Mouse (Mus musculus) MEL (cell line): Measurements from ENCODE around the gene Strn. TPM values are rescaled to one million over a fixed set of nuclear protein-coding genes. Genes with fewer than 3 reads are reported as not detected.

Experiments
- DNase-seq: peaks from one replicate; pipeline ENCODE4 v3.0.0; 2011; ENCODE audit warnings: low read depth, low spot score
- H3K27ac ChIP-seq: 2 replicates; pipeline ENCODE4 v1.5.1; 2012; ENCODE audit warnings: low read depth, mild to moderate bottlenecking, control low read depth, low read length, moderate library complexity; ENCODE audit not compliant: control insufficient read depth
- H3K27me3 ChIP-seq, 2 experiments: fragments of 150-350 bp in 1 of 2; sonication (generic) in 1 of 2; 2 replicates each; pipeline ENCODE4 v1.6.1; 2012; ENCODE audit warnings: low read length in 2 of 2, mild to moderate bottlenecking in 2 of 2, improper control_type of control experiment in 1 of 2, moderate library complexity in 1 of 2; ENCODE audit not compliant: insufficient read depth in 2 of 2, control insufficient read depth in 1 of 2
- H3K36me3 ChIP-seq, 2 experiments: 2 replicates each; pipeline ENCODE4 v1.6.1; 2012 to 2014; ENCODE audit warnings: low read length in 2 of 2, improper control_type of control experiment in 1 of 2, inconsistent platforms in 1 of 2, mild to moderate bottlenecking in 1 of 2; ENCODE audit not compliant: insufficient read depth in 2 of 2, control insufficient read depth in 1 of 2
- H3K4me1 ChIP-seq, 2 experiments: fragments of 150-350 bp in 1 of 2; sonication (generic) in 1 of 2; 2 replicates each; pipeline ENCODE4 v1.6.1; 2012; ENCODE audit warnings: low read length in 2 of 2, improper control_type of control experiment in 1 of 2, mild to moderate bottlenecking in 1 of 2; ENCODE audit not compliant: insufficient read depth in 2 of 2, control insufficient read depth in 1 of 2
- H3K4me3 ChIP-seq, 2 experiments: fragments of 150-350 bp in 1 of 2; sonication (generic) in 1 of 2; 2 replicates each; pipeline ENCODE4 v1.5.1; 2012; ENCODE audit warnings: low read depth in 2 of 2, low read length in 2 of 2, mild to moderate bottlenecking in 2 of 2, moderate library complexity in 2 of 2, control low read depth in 1 of 2, improper control_type of control experiment in 1 of 2; ENCODE audit not compliant: control insufficient read depth in 1 of 2, insufficient read depth in 1 of 2
- H3K79me2 ChIP-seq: 2 replicates; pipeline ENCODE4 v1.6.1; 2012; ENCODE audit warnings: mild to moderate bottlenecking, low read length, moderate library complexity; ENCODE audit not compliant: control insufficient read depth, poor library complexity, insufficient read depth
- H3K9ac ChIP-seq: 2 replicates; pipeline ENCODE4 v1.6.1; 2012; ENCODE audit warnings: low read depth, mild to moderate bottlenecking, control low read depth, low read length, moderate library complexity; ENCODE audit not compliant: control insufficient read depth, poor library complexity, severe bottlenecking
- H3K9me3 ChIP-seq: fragments of 150-350 bp; sonication (generic); replicated peaks from 2 replicates; pipeline ENCODE4 v1.6.1; 2012; ENCODE audit warnings: mild to moderate bottlenecking, low read length, improper control_type of control experiment, moderate library complexity; ENCODE audit not compliant: insufficient read depth
- BHLHE40 ChIP-seq: IDR thresholded peaks from 2 replicates; pipeline ENCODE4 v1.6.1; 2012; ENCODE audit warnings: low read depth, mild to moderate bottlenecking, inconsistent platforms, low read length, improper control_type of control experiment, borderline replicate concordance
- CHD2 ChIP-seq: IDR thresholded peaks from 2 replicates; pipeline ENCODE4 v1.6.1; 2011; ENCODE audit warnings: low read length, improper control_type of control experiment
- CTCF ChIP-seq, 3 experiments: IDR thresholded peaks in 2 of 3; conservative IDR thresholded peaks in 1 of 3; 2 replicates each; pipeline ENCODE4 v1.5.1; 2011 to 2012; ENCODE audit warnings: low read length in 3 of 3, low read depth in 2 of 3, mild to moderate bottlenecking in 2 of 3, improper control_type of control experiment in 1 of 3, inconsistent platforms in 1 of 3, mixed read lengths in 1 of 3, moderate library complexity in 1 of 3; ENCODE audit not compliant: control insufficient read depth in 1 of 3, insufficient read depth in 1 of 3, poor library complexity in 1 of 3, severe bottlenecking in 1 of 3
- E2F4 ChIP-seq: IDR thresholded peaks from 2 replicates; pipeline ENCODE4 v1.6.1; 2011; ENCODE audit warnings: low read depth, low read length, improper control_type of control experiment, borderline replicate concordance
- EP300 ChIP-seq, 2 experiments: IDR thresholded peaks; 2 replicates each; pipeline ENCODE4 v1.6.1; 2011; ENCODE audit warnings: improper control_type of control experiment in 2 of 2, low read length in 2 of 2, low read depth in 1 of 2, mild to moderate bottlenecking in 1 of 2
- GATA1 ChIP-seq: IDR thresholded peaks from 2 replicates; pipeline ENCODE4 v1.6.1; 2011; ENCODE audit warnings: low read depth, low read length, improper control_type of control experiment
- HCFC1 ChIP-seq: IDR thresholded peaks from 2 replicates; pipeline ENCODE4 v1.6.1; 2012; ENCODE audit warnings: low read depth, mild to moderate bottlenecking, inconsistent platforms, low read length, improper control_type of control experiment, moderate library complexity
- JUND ChIP-seq: IDR thresholded peaks from 2 replicates; pipeline ENCODE4 v1.6.1; 2011; ENCODE audit warnings: low read depth, mild to moderate bottlenecking, improper control_type of control experiment, low read length
- KAT2A ChIP-seq: conservative IDR thresholded peaks from 2 replicates; pipeline ENCODE4 v1.6.1; 2012; ENCODE audit warnings: low read depth, low read length, improper control_type of control experiment, inconsistent platforms
- MAFK ChIP-seq: IDR thresholded peaks from 2 replicates; pipeline ENCODE4 v1.6.1; 2011; ENCODE audit warnings: low read depth, mild to moderate bottlenecking, low read length, improper control_type of control experiment, borderline replicate concordance
- MAX ChIP-seq: IDR thresholded peaks from 2 replicates; pipeline ENCODE4 v1.6.1; 2011; ENCODE audit warnings: low read length, improper control_type of control experiment
- MAZ ChIP-seq: IDR thresholded peaks from 2 replicates; pipeline ENCODE4 v1.6.1; 2012; ENCODE audit warnings: low read depth, mild to moderate bottlenecking, inconsistent platforms, low read length, improper control_type of control experiment
- MYC ChIP-seq: IDR thresholded peaks from 2 replicates; pipeline ENCODE4 v1.6.1; 2011; ENCODE audit warnings: low read depth, mild to moderate bottlenecking, low read length, improper control_type of control experiment, moderate library complexity
- NELFE ChIP-seq: IDR thresholded peaks from 2 replicates; pipeline ENCODE4 v1.6.1; 2011; ENCODE audit warnings: low read depth, low read length, improper control_type of control experiment
- NRF1 ChIP-seq: IDR thresholded peaks from 2 replicates; pipeline ENCODE4 v1.6.1; 2014; ENCODE audit warnings: low read depth, mild to moderate bottlenecking, inconsistent platforms, low read length, improper control_type of control experiment, moderate library complexity; ENCODE audit not compliant: poor library complexity, insufficient read depth, severe bottlenecking
- POLR2AphosphoS2 ChIP-seq: IDR thresholded peaks from 2 replicates; pipeline ENCODE4 v1.6.1; 2011; ENCODE audit warnings: low read length, improper control_type of control experiment
- POLR2AphosphoS5 ChIP-seq: IDR thresholded peaks from 2 replicates; pipeline ENCODE4 v1.6.1; 2012; ENCODE audit warnings: low read depth, borderline replicate concordance, mild to moderate bottlenecking, inconsistent platforms, low read length, moderate library complexity, mixed read lengths
- RAD21 ChIP-seq: IDR thresholded peaks from 2 replicates; pipeline ENCODE4 v1.6.1; 2011; ENCODE audit warnings: mild to moderate bottlenecking, low read depth, low read length, improper control_type of control experiment
- RCOR1 ChIP-seq: IDR thresholded peaks from 2 replicates; pipeline ENCODE4 v1.6.1; 2012; ENCODE audit warnings: low read depth, mild to moderate bottlenecking, inconsistent platforms, low read length, improper control_type of control experiment
- SIN3A ChIP-seq: IDR thresholded peaks from 2 replicates; pipeline ENCODE4 v1.6.1; 2012; ENCODE audit warnings: low read length, improper control_type of control experiment, inconsistent platforms
- SMC3 ChIP-seq: IDR thresholded peaks from 2 replicates; pipeline ENCODE4 v1.6.1; 2011; ENCODE audit warnings: low read depth, low read length, improper control_type of control experiment
- TAL1 ChIP-seq: IDR thresholded peaks from 2 replicates; pipeline ENCODE4 v1.6.1; 2012; ENCODE audit warnings: mild to moderate bottlenecking, inconsistent platforms, low read length, moderate library complexity, mixed read lengths
- TBP ChIP-seq: IDR thresholded peaks from 2 replicates; pipeline ENCODE4 v1.8.0; 2011; ENCODE audit warnings: low read depth, low read length, improper control_type of control experiment
- UBTF ChIP-seq: IDR thresholded peaks from 2 replicates; pipeline ENCODE4 v1.6.1; 2012; ENCODE audit warnings: low read depth, mild to moderate bottlenecking, inconsistent platforms, low read length, improper control_type of control experiment, moderate library complexity, borderline replicate concordance; ENCODE audit not compliant: insufficient read depth
- USF1 ChIP-seq: IDR thresholded peaks from 2 replicates; pipeline ENCODE4 v1.6.1; 2014; ENCODE audit warnings: low read depth, mild to moderate bottlenecking, inconsistent platforms, low read length, improper control_type of control experiment, moderate library complexity
- USF2 ChIP-seq, 2 experiments: IDR thresholded peaks; 2 replicates each; pipeline ENCODE4 v1.6.1; 2011 to 2012; ENCODE audit warnings: improper control_type of control experiment in 2 of 2, low read length in 2 of 2, borderline replicate concordance in 1 of 2, inconsistent platforms in 1 of 2, low read depth in 1 of 2, mild to moderate bottlenecking in 1 of 2; ENCODE audit not compliant: insufficient read depth in 1 of 2
- ZKSCAN1 ChIP-seq: IDR thresholded peaks from 2 replicates; pipeline ENCODE4 v1.6.1; 2012; ENCODE audit warnings: low read depth, mild to moderate bottlenecking, inconsistent platforms, low read length, improper control_type of control experiment, moderate library complexity
- ZMIZ1 ChIP-seq: IDR thresholded peaks from 2 replicates; pipeline ENCODE4 v1.6.1; 2012; ENCODE audit warnings: low read depth, mild to moderate bottlenecking, inconsistent platforms, low read length, improper control_type of control experiment, moderate library complexity
- polyA plus RNA-seq, 2 experiments: library from polyadenylated mRNA; stranded (reverse) in 1 of 2; unstranded in 1 of 2; fragments of >175 nt in 1 of 2; fragments of >200 nt in 1 of 2; gene quantifications; 2 replicates each; pipeline versions ENCODE4 v1.2.1 to v1.2.4; 2012; ENCODE audit warnings: low replicate concordance in 2 of 2, low read depth in 1 of 2; ENCODE audit not compliant: insufficient read length in 2 of 2, insufficient read depth in 1 of 2, missing spikeins in 1 of 2
- total RNA-seq: library from RNA; depleted of rRNA; stranded (reverse); fragments of 300-350 nt; gene quantifications from 2 replicates; pipeline ENCODE4 v1.2.3, GENCODE M21; 2012

Gene Strn
- total and polyA plus RNA-seq, 3 experiments, result 10.2 to 13.9 TPM; not detected in 1

- TF ChIP-seq RCOR1 (no peak), POLR2AphosphoS2 (peak; percentile 88; the same call in 1 of the 2 replicates), EP300 (IDR thresholded peaks at IDR 0.05; ENCODE audit: low read depth in 1 of 2, low read length in 2 of 2) (no peak; a peak in 1 of 4 replicates), MAZ (peak; percentile 97), POLR2AphosphoS5 (no peak), USF2 (IDR thresholded peaks at IDR 0.05; ENCODE audit: borderline replicate concordance in 1 of 2, insufficient read depth in 1 of 2, low read depth in 1 of 2, low read length in 2 of 2) (no peak), MYC (peak; percentile 78), ZMIZ1 (peak; percentile 68), JUND (no peak), NRF1 (peak; percentile 67)
Observed at GRCm38 (mm10) chr17:78736473-78736988, 465 bp downstream of the Strn start (continued).

- TF ChIP-seq NRF1 (no peak), SIN3A (peak; percentile 31; the same call in 1 of the 2 replicates), SMC3 (no peak), NELFE (no peak), CTCF (IDR thresholded peaks at IDR 0.05 in 2 of 3, conservative IDR thresholded peaks at IDR 0.05 in 1 of 3; ENCODE audit: control insufficient read depth in 1 of 3, insufficient read depth in 1 of 3, low read depth in 2 of 3, low read length in 3 of 3, poor library complexity in 1 of 3, severe bottlenecking in 1 of 3) (no peak), TBP (0 out of 2 replicates have a peak, but pooled peaks have one; percentile 21)
- Histone ChIP-seq H3K79me2 (peaks cover 21% of the 10 kb centered on the region), H3K9me3 (no peaks in the 10 kb centered on the region), H3K36me3 (peaks cover 0 to 25% of the 10 kb centered on the region in 2 experiments; a peak in 2 of 4 replicates), H3K27me3 (no peaks in the 10 kb centered on the region), H3K9ac (peak overlapping the region; percentile 98), H3K4me3 (peak overlapping the region; percentile 83 to 98), H3K4me1 (peaks cover 0 to 11% of the 10 kb centered on the region in 2 experiments), H3K27ac (peak overlapping the region; percentile 70)
- peak; percentile 66 for DNase-seq
Observed at GRCm38 (mm10) chr17:78735731-78736472, 1.1 kb downstream of the Strn start.

GRCm38 (mm10) chr17:78734806-78735205 lies 2.2 kb downstream of the Strn start:
- DNase-seq, result no peak
- Histone ChIP-seq H3K9ac (no peak overlapping the region), H3K4me3 (no peak overlapping the region; a peak in 1 of 4 replicates), H3K9me3 (no peaks in the 10 kb centered on the region), H3K36me3 (peaks cover 0 to 25% of the 10 kb centered on the region in 2 experiments; a peak in 2 of 4 replicates), H3K27ac (no peak overlapping the region), H3K79me2 (peaks cover 25% of the 10 kb centered on the region), H3K4me1 (peaks cover 0 to 11% of the 10 kb centered on the region in 2 experiments), H3K27me3 (no peaks in the 10 kb centered on the region)
- no peak for TF ChIP-seq MAFK
- no peak for TF ChIP-seq GATA1
- no peak for TF ChIP-seq POLR2AphosphoS2
- TF ChIP-seq JUND, result no peak
- no peak for TF ChIP-seq RAD21
- no peak for TF ChIP-seq USF1
- no peak for TF ChIP-seq TAL1
- TF ChIP-seq BHLHE40, result no peak
- TF ChIP-seq SMC3, result no peak
- no peak for TF ChIP-seq HCFC1
- TF ChIP-seq KAT2A, result no peak
- TF ChIP-seq UBTF, result no peak
- TF ChIP-seq CHD2, result no peak
- TF ChIP-seq ZKSCAN1, result no peak
- no peak for TF ChIP-seq MAX
- no peak for TF ChIP-seq EP300 (IDR thresholded peaks at IDR 0.05; ENCODE audit: low read depth in 1 of 2, low read length in 2 of 2)
- TF ChIP-seq MAZ, result no peak
- no peak for TF ChIP-seq E2F4
